Mouse (Mus musculus) left cerebral cortex, postnatal 10 days (tissue): Measurements from ENCODE around the gene Pla2g2e. TPM values are rescaled to one million over a fixed set of nuclear protein-coding genes. Genes with fewer than 3 reads are reported as not detected.
"Not testable (repeated sequence)": the region's sequence is repeated elsewhere in the genome, so short reads cannot be mapped to it uniquely, and the experiment has no call there.

Experiments
- DNase-seq, 2 experiments: peaks; one replicate each; pipeline ENCODE4 v3.0.0; 2021 to 2022; ENCODE audit warnings: low spot score in 2 of 2, mixed read lengths in 1 of 2; ENCODE audit errors: extremely low spot score in 1 of 2
- intact Hi-C: fragments of 180-260 bp; cut with DNase I; formaldehyde crosslinking; loops from one replicate; pipeline ENCODE4 v1.15.1; 2025
- total RNA-seq, 2 experiments: library from RNA; stranded (reverse); gene quantifications; 2 replicates each; pipeline ENCODE4 v1.2.3; 2021

The Pla2g2e gene
- total RNA-seq, 2 experiments from 2014 or later: not detected

GRCm38 (mm10) chr4:138875986-138876385 is 1.8 kb upstream of the Pla2g2e start:
- no peak for DNase-seq
- intact Hi-C loops: no loop called here

GRCm38 (mm10) chr4:138878783-138879182 is 1.0 kb downstream of the Pla2g2e start:
- intact Hi-C loops: no loop called here

GRCm38 (mm10) chr4:138879808-138880207 is 2.1 kb downstream of the Pla2g2e start:
- intact Hi-C loops: no loop called here

More at GRCm38 (mm10) chr4:138878783-138879182, 1.0 kb downstream of the Pla2g2e start:
- DNase-seq: no peak

GRCm38 (mm10) chr4:138880811-138881584 is 3.3 kb downstream of the Pla2g2e start:
- intact Hi-C loops: no loop called here
- DNase-seq: no peak

More at GRCm38 (mm10) chr4:138879808-138880207, 2.1 kb downstream of the Pla2g2e start:
- DNase-seq: no peak

- peak in 1 of 2 experiments; percentile 55 for DNase-seq
- intact Hi-C loops: no loop called here
These were observed 4.4 kb downstream of the Pla2g2e start for GRCm38 (mm10) chr4:138882179-138882578.

- intact Hi-C loops: loop anchor here (1.0 kb wide), 1 partner anchor 18 kb away; no protein-coding TSS in a partner anchor
- DNase-seq: peak; percentile 86 to 89
These were observed 6.5 kb downstream of the Pla2g2e start for GRCm38 (mm10) chr4:138884261-138884660.

GRCm38 (mm10) chr4:138889165-138889564 is 11.4 kb downstream of the Pla2g2e start:
- intact Hi-C loops: no loop called here
- DNase-seq: no peak

- no peak for DNase-seq
- intact Hi-C loops: no loop called here
These were observed 11.9 kb downstream of the Pla2g2e start for GRCm38 (mm10) chr4:138889635-138890034.

GRCm38 (mm10) chr4:138892655-138893054 is 14.9 kb downstream of the Pla2g2e start:
- no peak for DNase-seq
- intact Hi-C loops: no loop called here

- intact Hi-C loops, DNase-seq: not testable (repeated sequence)
These were observed 16.0 kb downstream of the Pla2g2e start for GRCm38 (mm10) chr4:138893789-138894188.

- DNase-seq: no peak
These were observed 21.6 kb downstream of the Pla2g2e start for GRCm38 (mm10) chr4:138899361-138899760.

GRCm38 (mm10) chr4:138905624-138906337 is 28.0 kb downstream of the Pla2g2e start:
- intact Hi-C loops: no loop called here
- no peak for DNase-seq

More at GRCm38 (mm10) chr4:138899361-138899760, 21.6 kb downstream of the Pla2g2e start:
- intact Hi-C loops: no loop called here

GRCm38 (mm10) chr4:138913141-138913787 is 35.5 kb downstream of the Pla2g2e start:
- peak in 1 of 2 experiments; percentile 66 for DNase-seq
- intact Hi-C loops: no loop called here

- intact Hi-C loops: no loop called here
- peak; percentile 92 to 95 for DNase-seq
These were observed 36.1 kb downstream of the Pla2g2e start, which contains the start of gene Otud3 for GRCm38 (mm10) chr4:138913797-138914196. Otud3 (minus strand) TSS chr4:138913945.

GRCm38 (mm10) chr4:138917282-138917681 is 39.5 kb downstream of the Pla2g2e start:
- no peak for DNase-seq

GRCm38 (mm10) chr4:138921254-138922130 is 43.8 kb downstream of the Pla2g2e start:
- intact Hi-C loops: loop anchor here (2.0 kb wide), 1 partner anchor 155 kb away; no protein-coding TSS in a partner anchor
- no peak for DNase-seq

More at GRCm38 (mm10) chr4:138917282-138917681, 39.5 kb downstream of the Pla2g2e start:
- intact Hi-C loops: no loop called here

- intact Hi-C loops: loop anchor here (2.0 kb wide), 1 partner anchor 155 kb away; no protein-coding TSS in a partner anchor
- peak; percentile 94 to 95 for DNase-seq
These were observed 44.4 kb downstream of the Pla2g2e start for GRCm38 (mm10) chr4:138922131-138922459.

GRCm38 (mm10) chr4:138925561-138925960 is 47.8 kb downstream of the Pla2g2e start:
- DNase-seq: no peak
- intact Hi-C loops: no loop called here
